Mouse (Mus musculus) CD4-positive, CD25-positive, alpha-beta regulatory T cell, adult 4 months (primary cell): ENCODE measurements around the gene L3mbtl3. TPM values are rescaled to one million over a fixed set of nuclear protein-coding genes. Genes with fewer than 3 reads are reported as not detected.

Source experiments
- ATAC-seq: one replicate; pipeline ENCODE4 v1.8.0; 2017
- polyA plus RNA-seq, 2 experiments: library from polyadenylated mRNA; unstranded; fragments of 100-300 nt; shearing (Covaris generic); gene quantifications; one replicate each; pipeline ENCODE4 v1.2.1; 2017

The L3mbtl3 gene
- 10 to 100 TPM; 13.4 to 14.9 TPM for polyA plus RNA-seq

DNA sequence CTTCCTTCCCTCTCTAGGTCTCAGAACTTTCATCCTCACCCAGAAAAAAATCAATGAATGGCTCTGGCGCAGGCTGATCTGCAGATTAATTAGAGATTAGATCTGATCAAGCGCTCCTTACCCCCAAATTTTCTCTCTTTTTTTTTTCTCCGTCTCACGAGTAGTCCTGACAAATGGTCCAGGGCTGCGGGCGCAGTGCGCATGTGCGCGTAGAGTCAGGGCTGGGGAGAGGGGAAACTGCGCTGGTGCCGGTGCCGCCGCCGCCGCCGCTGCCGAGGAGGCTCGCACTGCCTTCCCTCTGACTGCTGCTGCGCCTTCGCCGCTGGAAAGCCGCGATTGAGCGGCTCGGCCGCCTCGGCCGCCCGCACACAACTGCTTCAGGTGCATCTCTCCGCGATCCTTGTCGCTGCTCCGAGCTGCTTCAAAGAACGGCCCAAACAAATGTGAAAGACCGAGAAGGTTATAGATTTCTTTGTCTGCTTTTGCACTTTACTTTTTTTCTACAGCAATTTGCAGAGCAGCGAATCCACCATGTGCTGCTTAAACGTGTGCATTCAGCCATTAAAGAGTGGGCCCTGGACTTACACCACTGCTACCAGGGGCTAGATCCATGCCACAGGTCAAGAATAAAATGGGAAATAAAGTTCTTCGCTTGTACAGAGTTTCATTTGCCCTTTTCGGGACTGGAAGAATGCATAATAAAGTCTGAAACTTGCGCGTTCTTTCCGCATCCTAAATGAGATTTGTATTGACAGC lies at the start of gene L3mbtl3:
L3mbtl3 (minus strand) TSS at position 182 of the 756 bp plus-strand sequence.
- ATAC-seq = peak; percentile 67

DNA sequence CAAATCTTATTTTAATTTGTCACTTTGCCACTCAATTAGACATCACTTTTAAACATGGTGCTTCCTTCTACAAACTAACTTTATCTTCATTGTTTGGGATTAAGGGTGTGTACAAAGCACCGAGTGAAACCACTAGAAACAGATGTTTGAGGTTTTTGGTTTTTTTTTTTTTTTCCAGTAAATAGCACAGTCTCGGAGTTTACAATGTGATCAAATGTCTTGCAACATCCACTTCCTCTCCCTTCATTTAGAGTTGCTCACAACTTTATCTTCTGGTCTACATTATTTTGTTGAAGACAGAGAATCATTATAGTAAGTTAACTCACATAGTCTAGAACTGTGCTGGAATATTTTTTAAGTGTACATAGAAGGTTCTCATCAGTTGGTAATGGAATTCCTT lies 45.4 kb upstream of the L3mbtl3 start:
- no peak for ATAC-seq

DNA sequence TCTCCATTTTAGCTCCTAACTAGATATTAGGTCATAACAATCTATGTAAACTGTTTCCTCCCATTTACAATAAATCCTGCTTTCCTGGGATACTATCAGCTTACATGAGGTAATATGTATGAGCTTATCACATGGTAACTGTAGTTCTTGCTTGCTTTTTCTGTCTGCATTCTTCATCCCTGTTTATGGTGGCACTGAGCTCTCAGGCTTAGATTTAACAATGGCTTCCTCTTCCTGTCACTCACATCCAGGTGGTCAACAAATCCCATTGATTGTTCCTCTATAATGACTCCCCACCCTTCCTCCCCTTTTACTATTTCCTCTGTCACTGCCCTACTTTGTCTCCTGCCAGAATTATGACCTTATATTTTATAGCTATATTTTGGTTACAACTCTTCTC lies 12.9 kb upstream of the L3mbtl3 start:
- no peak for ATAC-seq

DNA sequence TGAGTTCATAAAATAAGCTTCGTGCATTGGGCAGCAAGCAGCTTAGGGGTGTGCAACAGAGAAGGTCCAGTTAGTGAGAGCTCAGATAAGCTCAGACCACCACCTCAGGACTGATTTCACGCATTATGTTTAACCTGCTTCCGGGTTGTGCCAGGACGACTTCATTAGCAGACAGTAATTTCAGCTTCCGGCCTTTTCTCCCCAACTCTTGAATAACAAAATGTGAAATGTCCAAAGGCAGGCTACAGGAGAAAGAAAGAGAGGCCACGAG lies 1.5 kb upstream of the L3mbtl3 start:
- ATAC-seq = no peak

DNA sequence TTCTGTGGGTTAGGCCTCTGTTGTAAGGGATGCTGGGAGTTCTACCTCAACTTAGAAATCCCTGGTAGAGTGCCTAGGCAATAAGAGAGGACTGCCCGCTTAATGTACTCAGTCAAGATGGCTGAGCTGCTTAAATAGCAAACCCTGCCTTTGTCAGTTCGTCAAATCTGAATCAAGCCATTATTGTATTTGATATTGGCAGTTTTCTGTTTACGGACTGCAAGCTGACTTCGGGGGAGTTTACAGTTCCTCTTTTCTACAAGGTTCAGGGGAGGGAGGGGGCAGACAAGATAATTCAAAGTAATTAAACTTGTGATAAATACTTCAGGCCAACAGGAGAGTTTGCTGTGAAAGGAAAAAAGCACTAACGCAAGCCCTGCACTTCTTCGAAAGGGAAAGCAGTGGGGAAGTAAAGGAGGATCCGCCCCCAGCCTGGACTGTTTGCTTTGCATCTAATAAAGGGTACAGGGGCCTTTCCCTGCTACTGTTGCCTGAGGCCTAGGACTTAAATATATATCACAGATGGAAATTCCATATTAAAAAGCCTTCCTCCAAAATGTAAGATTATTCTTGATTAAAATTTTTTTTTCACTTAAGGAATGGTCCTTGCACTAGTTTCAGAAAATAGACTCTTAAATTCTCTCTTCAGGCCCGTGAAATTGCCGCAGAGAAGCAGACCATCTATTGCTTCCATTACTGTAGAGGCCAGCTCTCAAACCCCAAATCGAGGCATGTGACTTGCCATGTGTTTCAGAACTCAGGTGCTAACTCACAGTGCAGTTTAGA lies 968 bp upstream of the L3mbtl3 start:
- ATAC-seq = no peak

DNA sequence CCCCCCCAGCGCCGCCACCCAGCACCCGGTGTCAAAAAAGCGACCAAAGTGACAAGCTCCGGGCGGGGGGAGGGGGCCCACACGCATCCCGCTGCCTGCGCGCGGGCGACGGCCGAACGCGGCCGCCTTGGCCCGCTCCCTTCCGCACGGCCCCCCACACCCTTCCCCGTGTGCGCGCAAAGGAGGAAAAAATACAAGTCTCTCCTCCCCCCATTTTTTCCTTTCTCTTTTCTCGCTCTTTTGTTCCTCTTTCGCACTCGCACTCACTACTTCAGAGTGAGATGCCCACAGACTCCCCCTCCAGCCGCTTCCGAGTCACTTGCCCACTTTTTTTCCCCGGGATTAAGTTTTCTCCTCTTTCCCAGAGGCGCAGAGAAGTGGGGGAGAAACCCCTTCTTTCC lies 420 bp downstream of the L3mbtl3 start:
- ATAC-seq = peak; percentile 15

DNA sequence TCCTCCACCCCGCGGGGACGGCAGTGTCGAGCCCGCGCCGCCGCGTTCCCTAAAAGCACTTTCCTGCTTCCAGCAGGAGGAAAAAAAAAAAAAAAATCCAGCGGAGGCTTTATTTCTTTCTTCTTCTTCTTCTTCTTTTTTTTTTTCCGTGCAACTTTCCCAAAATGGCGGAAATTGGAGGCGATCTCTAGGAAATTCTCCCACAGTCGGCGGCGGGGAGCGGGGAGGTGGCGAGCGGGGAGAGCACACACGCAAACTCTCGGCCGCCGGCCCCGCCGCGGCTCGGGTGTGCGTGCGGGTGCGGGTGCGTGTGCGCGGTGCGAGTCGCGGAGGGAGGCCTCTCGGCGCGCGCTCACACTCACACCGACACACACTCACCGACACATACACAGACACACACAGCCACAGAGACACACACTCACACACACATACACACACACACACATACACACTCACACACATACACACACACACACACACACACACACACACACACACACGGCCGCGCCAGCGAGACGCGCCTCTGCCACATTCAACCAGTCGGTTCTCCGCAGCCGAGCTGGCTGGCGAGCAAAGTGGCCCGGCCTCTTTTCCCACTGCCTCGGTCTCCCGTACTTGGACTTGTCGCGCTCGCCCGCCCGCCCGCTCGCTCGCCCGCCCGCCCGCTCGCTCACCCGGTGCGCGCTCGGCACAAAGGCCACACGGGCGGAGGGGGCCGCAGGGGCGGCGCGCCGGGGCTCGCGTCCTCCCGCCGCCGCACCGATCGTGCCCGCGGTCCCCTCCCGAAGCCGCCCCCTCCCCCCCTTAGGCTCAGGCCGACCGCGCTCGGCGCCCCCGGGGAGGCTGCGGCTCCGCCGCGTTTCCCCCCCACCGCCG lies 1.1 kb downstream of the L3mbtl3 start:
- peak; percentile 8 for ATAC-seq

DNA sequence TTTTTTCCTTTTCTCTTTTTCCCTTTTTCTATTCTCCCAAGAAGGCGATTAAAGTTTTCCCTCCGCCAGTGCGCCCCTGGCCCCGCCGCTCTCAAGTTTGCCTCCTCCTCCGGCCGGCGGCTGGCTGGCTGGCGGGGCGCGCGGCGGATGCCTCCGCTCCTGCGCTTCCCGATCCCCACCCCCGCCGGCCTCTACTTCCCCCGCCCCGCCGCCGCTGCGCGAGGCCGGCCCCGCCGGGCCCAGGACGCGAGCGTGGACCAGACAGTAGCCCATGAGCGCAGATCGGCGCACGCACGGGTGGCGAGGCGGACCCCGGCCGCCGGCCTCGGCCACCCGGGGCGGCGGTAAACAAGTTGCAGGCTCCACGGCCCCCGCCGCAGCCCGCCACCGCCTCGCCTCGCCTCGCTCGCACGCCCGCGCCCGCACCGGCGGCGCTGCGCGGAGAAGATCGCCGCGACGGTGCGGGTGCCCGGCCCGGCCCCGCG lies 1.8 kb downstream of the L3mbtl3 start:
- ATAC-seq = peak; percentile 10

DNA sequence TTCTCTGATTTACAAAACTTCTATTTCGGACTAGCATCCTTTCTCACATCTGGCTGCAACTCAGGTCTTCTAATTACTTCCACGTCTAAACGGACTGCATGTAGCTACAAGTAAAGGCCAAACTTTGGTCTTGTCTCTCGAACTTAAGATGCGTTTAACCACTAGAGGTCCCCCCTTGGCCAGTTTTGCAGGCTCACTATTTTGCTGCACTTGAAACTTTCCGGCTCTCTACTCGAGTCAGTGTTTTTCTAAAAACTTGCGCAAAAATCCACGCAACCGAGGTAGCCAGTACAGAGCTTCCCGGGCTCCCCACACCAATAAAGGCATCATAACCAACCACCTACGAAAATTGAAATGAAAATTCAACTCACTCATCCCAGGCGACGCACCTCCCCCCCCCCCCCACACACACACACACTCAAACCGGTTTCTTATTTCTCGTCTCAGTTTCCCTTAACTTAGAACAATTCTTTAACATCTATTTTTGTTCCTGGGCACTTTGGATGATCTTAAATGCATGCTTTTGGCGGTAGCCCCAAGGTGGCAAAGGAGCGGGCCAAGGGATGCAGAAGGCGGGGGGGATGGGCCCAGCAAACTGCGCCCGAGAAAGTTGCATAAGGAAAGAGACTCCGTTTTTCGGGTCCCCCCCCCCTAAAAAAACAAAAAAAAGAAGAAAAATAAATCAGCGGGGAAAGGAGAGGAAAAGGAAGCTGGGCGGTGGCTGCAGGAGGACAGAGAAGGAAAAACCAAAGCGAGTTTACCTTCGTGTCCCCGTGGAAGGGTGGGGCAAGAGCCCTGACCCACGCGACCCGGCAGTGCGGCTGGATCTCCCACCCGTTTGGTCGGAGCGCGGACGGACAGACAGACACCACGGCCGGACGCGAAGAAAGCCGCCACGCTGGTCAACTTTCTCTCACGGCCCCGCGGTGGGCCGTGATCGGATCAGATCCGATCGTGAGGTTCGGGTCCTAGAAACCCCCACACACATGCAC lies 2.5 kb downstream of the L3mbtl3 start:
- ATAC-seq = peak; percentile 69

DNA sequence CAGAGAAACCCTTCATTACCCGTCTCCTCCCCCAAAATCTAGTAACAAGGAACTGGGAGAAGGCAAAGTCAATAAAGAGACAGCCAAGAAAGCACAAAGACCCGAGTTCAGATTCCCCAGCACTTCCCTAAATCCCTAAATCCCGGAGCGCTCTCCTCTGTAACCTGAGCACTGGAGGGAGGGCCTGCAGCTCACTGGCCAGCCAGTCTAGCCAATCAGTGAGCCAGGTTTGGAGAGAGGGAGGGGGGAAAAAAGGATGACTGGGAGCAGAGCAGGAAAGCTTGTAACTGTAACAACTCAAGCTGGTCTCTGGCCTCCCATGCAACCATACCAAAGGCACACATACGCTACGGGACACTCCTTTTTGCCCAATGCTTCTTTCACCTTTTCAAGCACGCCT lies 4.4 kb downstream of the L3mbtl3 start:
- ATAC-seq = no peak

DNA sequence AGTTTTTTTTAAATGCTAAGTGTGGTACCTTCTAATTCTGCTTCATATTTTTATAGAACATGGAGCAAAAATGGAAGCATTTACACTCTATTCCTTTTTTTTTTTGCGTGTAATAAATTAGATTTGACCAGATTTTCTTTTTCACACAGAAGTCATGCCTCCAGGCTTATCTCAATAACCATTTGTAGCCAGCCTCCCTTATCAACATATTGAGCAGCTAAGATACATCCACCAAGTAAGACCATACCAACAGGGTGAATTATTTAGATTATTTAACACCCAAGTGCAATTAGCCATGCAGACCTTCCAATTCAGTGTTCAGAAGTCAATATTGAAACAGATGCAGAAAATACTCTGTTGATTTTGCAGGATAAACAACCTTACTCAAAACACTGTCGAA lies 10.8 kb downstream of the L3mbtl3 start:
- ATAC-seq = no peak

DNA sequence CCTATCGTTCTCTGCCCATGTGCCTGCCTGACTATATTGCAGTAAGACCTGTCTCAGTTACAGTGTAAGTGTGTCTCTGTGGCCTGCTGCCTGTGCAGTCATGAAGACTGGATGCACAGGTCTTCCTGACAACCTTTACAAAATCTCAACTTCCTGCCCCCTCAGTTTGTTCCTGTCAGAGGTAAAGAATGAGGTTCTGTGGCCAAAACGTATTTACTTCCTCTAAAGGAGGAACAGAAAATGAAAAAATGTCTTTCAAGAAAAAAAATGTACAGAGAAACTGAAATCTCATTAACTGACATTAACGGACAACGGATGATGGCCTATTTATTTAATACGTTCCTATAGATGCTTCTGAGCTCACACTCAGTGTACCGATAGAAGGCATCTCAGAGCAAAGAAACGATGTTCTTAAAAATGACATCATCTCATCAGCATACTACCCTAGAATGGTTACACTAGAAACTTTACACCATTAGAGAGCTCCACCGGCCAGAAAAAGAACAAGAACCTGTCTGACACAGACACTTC lies 11.4 kb downstream of the L3mbtl3 start:
- peak; percentile 91 for ATAC-seq

DNA sequence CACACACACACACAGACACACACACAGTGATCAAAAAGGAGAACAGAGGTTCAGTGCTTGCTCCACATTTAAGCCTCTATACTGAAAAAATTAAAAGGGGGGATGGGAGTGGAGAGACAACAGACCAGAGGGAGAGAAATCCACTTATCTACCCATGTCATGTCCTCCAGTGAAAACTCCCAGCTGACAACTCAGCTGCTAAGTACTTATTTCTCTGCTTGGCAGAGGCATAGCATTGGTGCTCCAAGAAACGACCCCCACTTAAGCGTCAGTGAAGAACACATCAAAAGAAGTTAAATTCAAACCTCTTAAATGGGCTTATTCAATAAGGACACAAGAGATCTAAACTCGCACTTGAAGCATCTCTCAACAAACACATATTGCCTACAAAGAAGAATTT lies 12.2 kb downstream of the L3mbtl3 start:
- ATAC-seq = no peak

DNA sequence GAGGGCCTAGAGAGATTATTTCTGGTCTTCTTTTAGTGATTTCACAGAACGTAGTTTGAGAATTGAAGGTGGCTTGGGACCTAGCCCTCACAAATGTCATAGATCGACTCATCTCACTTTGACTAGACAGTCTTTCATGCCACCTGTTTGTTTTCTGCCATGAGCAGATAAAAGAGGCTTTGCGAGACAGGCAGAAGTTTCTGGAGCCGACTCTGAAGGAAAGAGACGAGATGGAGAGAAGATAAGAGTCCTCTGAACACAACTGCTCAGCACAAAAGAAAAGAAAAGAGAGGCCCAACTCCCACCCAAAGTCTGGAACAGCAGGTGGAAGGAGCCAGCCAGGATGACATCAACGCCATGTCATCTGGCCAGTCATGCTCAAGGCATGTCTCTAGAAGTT lies 17.0 kb downstream of the L3mbtl3 start:
- peak; percentile 53 for ATAC-seq

DNA sequence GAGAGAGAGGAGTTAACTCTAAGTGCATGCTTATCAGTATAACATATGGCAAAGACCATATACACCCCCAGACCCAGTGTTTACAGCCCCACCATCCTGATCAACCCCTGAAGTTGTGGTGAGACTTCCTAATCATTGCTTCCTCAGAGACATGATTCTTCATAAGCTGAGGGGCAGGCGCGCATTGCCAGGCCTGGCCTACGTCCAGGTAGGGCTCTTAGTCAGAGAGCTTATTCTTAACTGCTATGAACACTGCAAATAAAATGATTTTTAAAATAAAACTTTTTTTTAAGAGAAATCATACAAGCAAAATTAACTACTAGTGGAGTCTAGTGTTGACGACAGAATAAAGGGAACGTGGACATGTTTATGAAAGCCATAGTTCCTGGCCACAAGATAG lies 17.5 kb downstream of the L3mbtl3 start:
- peak; percentile 5 for ATAC-seq

DNA sequence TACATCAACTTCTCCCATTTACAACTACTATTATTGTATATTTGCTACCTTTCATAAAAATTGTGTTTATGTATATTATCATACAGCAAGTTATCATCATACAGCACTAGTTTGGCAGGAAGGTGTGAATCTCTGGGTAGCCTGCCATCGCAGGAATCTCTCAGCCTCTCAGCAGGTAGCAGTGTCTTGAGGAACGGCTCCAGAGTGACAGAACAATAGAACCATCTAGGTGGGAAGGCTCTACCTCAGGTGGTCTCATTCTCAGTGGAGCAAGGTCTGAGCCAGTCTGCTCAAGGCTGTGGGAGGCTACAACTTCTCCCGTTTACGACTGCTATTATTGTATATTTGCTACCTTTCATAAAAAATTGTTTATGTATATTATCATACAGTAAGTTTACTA lies 22.0 kb downstream of the L3mbtl3 start:
- no peak for ATAC-seq

DNA sequence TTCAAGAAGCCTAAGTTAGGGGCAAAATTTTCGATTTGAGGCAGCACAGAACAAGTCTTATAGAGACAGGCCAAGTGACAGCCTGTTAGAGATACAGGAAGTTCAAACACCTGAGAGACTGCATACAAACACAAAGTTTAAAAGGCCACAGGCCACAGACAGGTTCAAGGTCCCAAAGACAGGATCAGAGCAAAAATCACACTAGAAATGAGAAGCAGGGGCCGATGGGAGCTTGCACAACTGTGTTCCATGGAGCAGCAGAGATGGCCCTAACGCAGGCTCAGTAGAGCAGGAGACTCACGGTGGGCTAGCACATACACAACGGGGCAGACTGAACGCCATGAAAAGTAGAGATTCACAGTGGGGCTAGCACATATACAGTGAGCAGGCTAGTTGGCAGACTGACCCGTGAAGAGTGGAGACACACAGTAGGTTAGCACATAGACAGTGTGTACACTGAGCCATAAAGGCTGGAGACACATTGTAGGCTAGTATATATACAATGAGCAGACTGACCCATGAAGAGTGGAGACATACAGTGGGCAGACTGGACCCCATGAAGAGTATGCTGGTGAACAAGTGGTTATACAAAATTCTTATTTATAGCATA lies 24.5 kb downstream of the L3mbtl3 start:
- peak; percentile 46 for ATAC-seq

DNA sequence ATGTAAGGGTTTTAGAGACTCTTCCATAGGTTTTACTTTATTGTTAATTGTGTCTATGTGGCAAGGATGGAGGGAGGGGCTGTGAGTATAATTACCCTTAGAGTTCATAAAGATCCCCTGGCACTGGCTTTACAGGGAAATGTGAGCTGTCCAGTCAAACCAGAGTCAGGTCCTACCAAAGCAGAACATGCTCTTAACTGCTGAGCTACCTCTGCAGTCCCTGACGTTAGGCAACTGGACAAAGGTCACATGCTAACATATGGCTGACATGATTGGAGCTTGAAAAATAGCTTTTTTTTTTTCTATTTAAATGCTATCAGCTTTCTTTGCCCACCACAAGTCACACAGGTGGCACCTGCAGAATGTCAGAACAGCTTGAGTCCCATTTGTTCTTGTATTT lies 25.6 kb downstream of the L3mbtl3 start:
- ATAC-seq = no peak

DNA sequence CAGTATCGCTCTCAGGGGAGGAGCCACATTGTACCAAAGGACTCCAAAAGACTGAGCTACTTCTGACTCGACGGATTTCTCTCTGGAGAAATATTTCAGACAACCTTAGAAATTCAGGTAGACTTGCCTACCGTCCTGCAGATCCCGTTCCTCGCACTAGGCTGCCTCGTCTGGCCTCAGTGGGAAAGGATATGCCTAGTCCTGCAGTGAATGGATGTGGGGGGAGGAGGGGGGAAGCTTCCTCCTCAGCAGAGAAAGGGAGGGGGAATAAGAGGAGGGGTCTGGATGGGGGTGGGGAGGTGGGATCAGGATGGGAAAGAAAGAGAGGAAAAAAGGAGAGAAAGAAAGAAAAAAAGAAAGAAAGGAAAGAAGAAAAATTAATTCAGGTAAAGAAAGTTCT lies 28.2 kb downstream of the L3mbtl3 start:
- no peak for ATAC-seq

DNA sequence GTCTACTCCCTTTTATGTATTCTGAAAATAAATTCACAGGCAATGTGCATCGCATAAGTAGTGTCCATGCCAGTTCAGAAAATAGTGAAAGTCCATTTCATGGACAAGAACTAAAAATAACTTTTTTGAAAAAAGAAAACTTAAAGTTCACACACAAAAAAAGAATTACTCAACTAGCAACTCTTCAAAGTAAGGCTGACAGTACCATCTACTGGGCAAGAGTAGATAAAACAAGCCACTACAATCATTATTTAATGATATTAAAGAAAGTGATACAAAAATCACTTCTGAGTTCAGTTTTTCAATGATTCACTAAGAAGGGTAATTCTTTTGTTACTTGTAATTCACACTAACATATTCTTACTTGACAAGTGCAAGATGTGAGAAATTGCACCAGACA lies 29.9 kb downstream of the L3mbtl3 start:
- peak; percentile 89 for ATAC-seq

DNA sequence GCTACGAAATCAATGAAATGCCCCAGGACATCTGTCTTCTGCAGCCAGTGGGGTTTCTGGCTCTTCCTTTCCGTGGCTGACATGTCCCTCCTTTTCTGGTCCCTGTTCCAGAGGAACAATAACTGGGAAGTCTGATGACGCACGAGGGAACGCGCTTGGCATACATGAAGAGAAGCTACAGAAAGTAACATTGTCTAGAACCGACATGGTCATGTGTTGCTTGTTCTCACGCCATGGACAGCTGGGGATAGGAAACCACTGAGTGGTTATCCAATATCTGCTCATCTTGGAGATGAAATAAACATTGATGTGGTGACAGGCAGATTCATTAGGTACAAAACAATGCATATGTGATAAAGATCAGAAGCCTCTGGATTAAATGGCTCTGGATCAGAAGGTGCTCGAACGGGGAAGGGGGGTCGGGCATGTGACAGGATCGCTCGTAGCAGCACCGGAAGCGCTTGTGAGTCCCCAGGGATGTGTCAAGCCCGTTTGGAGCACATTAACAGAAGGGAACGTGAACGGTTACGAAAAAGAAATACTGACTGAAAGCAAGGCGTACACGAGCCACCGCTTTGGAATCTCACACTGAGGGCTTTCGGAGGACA lies 37.8 kb downstream of the L3mbtl3 start:
- no peak for ATAC-seq
